Mouse (Mus musculus): ENCODE results near the gene Wfdc12. TPM values are rescaled to one million over a fixed set of nuclear protein-coding genes. Genes with fewer than 3 reads are reported as not detected.

The Wfdc12 gene
- total RNA-seq, 4 experiments from 2014 or later = not detected

Other genes starting within 250 kb of the Wfdc12 start
- gene Ywhab, start 195.6 kb downstream of the Wfdc12 start, total RNA-seq (2022) = 10 to 100 TPM; 66.1 to 76.5 (median 72.0) TPM
- gene Pabpc1l, start 165.2 kb downstream of the Wfdc12 start, total RNA-seq (2022) = 1 to 10 TPM in 1 of 4 experiments, under 1 TPM in 1, not detected in 2; 0.40 to 1.4 TPM
- gene Stk4, start 120.3 kb downstream of the Wfdc12 start, total RNA-seq (2022) = 10 to 100 TPM; 14.1 to 21.5 (median 16.9) TPM
- 10 to 100 TPM; 18.3 to 24.4 (median 20.0) TPM for gene Tomm34, start 119.4 kb downstream of the Wfdc12 start, total RNA-seq (2022)
- under 1 TPM in 2 of 4 experiments, not detected in 2; 0.09 TPM for gene Kcns1, start 19.5 kb downstream of the Wfdc12 start, total RNA-seq (2022)
- gene Wfdc5, start 7.9 kb downstream of the Wfdc12 start, total RNA-seq (2022) = not detected
- gene Wfdc15a, start 9.5 kb upstream of the Wfdc12 start, total RNA-seq (2022) = not detected
- gene Wfdc15b, start 31.1 kb upstream of the Wfdc12 start, total RNA-seq (2022) = not detected
- not detected for gene Svs2, start 47.9 kb upstream of the Wfdc12 start, total RNA-seq (2022)
- gene Svs3b, start 66.0 kb upstream of the Wfdc12 start, total RNA-seq (2022) = not detected
- gene Svs4, start 87.9 kb upstream of the Wfdc12 start, total RNA-seq (2022) = not detected
- not detected for gene Svs3a, start 98.7 kb upstream of the Wfdc12 start, total RNA-seq (2022)
- gene Svs6, start 126.1 kb upstream of the Wfdc12 start, total RNA-seq (2022) = not detected
- gene Svs5, start 142.1 kb upstream of the Wfdc12 start, total RNA-seq (2022) = not detected
- gene Slpi, start 198.5 kb upstream of the Wfdc12 start, total RNA-seq (2022) = 100 to 1,000 TPM in 1 of 4 experiments, 1 to 10 TPM in 3; 1.1 to 110 (median 2.3) TPM
- gene Rbpjl, start 212.5 kb upstream of the Wfdc12 start, total RNA-seq (2022) = not detected
- gene Matn4, start 214.6 kb upstream of the Wfdc12 start, total RNA-seq (2022) = under 1 TPM; 0.25 to 0.50 (median 0.29) TPM

Data from heart, adult 8-10 months (tissue).